Mouse (Mus musculus): ENCODE results near the gene Cdh20. TPM values are rescaled to one million over a fixed set of nuclear protein-coding genes. Genes with fewer than 3 reads are reported as not detected.

Cdh20 gene
- 0.14 and 0.21 TPM in 2 replicates for polyA plus RNA-seq (2015; fragmentation: Nextera tagmentation; extraction: Ambion mirVana)

DNA sequence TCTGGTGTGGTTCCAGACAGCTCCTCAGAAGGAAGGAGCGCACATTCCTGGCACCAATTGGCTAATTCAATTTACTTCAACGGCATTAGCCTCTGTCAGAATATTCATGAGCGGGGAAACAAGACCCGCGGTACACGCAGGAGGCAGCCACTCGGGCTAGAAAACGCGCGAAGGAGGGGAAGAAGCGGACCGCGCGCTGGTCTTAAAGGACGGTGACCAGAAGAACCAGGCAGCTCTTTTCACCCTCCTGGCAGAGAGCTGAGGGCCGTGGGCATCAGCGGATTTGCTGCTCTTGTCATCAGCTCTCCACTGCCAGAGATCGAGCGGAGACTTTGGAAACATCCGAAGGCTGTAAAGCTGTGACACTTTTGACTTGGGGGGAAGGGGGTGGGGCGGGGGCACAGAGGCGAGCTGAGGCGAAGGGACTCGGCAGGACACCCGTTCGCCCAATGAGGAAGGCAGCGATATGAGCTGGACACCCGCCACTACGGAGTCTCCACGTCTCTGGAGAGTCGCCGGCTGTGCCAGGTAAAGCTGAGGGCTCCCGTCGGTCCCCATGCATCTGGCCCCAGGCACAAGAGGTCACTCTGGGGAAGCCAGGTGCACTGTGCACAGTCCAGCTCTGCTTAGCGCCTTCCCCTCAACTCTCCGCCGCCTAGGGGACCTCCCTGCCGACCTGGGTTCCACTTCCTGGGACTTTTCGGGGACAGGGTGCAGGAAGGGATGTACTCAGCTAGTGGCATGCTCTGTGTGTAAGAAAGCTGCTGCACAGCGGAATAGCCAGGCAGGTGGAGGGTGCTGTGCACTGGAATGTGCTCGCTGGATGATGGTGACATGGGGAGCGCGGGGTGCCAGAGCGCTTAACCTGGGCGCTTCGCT, at the start of gene Cdh20:
TSS of gene Cdh20 (plus strand) at position 159 of the 879 bp plus-strand sequence.
- ATAC-seq, result no peak; the same call in 1 of the 2 replicates
- peak within 1 kb of the TSS; percentile 74 for H3K4me2 ChIP-seq (replicated peaks; ENCODE audit: low read depth)
- no peaks in the 10 kb centered on the region for H3K9me3 ChIP-seq (ENCODE audit: control insufficient read depth)
- TF ChIP-seq CTCF (IDR thresholded peaks at IDR 0.05; ENCODE audit: low read depth), result no peak
- WGBS, result 1% methylated on average over 46 of the region's 46 CpGs
- no peak within 1 kb of the TSS for H3K9ac ChIP-seq (ENCODE audit: low read depth, low read length)
- no peaks in the 10 kb centered on the region for H3K36me3 ChIP-seq (ENCODE audit: control insufficient read depth, insufficient read depth)
- H3K4me1 ChIP-seq (replicated peaks; ENCODE audit: control insufficient read depth, insufficient read depth, low read length), result no peaks in the 10 kb centered on the region
- peaks cover 15% of the 10 kb centered on the region for H3K27me3 ChIP-seq (replicated peaks; ENCODE audit: control insufficient read depth, insufficient read depth, low read length)
- peak within 1 kb of the TSS; percentile 27 for H3K4me3 ChIP-seq (ENCODE audit: low read depth, low read length)
- no peak within 1 kb of the TSS for H3K27ac ChIP-seq (ENCODE audit: low read depth, low read length)

DNA sequence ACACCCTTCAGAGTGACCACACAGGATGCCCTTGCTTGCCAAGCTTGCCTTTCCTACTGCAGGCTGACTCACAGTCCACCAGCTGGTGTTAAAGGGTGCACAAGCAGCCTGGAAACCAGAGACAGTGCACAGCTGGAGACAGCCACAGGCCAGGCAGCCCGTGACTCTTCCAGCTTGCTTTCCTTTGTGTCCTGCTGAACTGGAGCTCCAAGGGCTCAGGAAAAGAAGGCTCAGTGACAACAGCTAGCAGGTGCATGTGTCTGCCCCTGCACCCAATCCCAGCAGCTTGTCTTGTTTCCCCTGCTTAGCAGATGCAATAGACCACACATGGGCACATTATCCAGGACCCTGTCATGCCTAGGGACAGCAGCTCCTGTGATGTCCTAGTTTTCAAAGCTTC, 21.5 kb upstream of the Cdh20 start:
- no peaks in the 10 kb centered on the region for H3K9me3 ChIP-seq (ENCODE audit: control insufficient read depth)
- no peak for ATAC-seq
- H3K27ac ChIP-seq (ENCODE audit: low read depth, low read length), result no peak overlapping the region
- H3K9ac ChIP-seq (ENCODE audit: low read depth, low read length), result no peak overlapping the region
- H3K27me3 ChIP-seq (replicated peaks; ENCODE audit: control insufficient read depth, insufficient read depth, low read length), result no peaks in the 10 kb centered on the region
- no peak for TF ChIP-seq CTCF (IDR thresholded peaks at IDR 0.05; ENCODE audit: low read depth)
- WGBS, result 6% methylated on average over 1 of the region's 1 CpGs
- H3K4me1 ChIP-seq (replicated peaks; ENCODE audit: control insufficient read depth, insufficient read depth, low read length), result no peaks in the 10 kb centered on the region
- no peak overlapping the region for H3K4me2 ChIP-seq (replicated peaks; ENCODE audit: low read depth)
- no peaks in the 10 kb centered on the region for H3K36me3 ChIP-seq (ENCODE audit: control insufficient read depth, insufficient read depth)
- H3K4me3 ChIP-seq (ENCODE audit: low read depth, low read length), result no peak overlapping the region

DNA sequence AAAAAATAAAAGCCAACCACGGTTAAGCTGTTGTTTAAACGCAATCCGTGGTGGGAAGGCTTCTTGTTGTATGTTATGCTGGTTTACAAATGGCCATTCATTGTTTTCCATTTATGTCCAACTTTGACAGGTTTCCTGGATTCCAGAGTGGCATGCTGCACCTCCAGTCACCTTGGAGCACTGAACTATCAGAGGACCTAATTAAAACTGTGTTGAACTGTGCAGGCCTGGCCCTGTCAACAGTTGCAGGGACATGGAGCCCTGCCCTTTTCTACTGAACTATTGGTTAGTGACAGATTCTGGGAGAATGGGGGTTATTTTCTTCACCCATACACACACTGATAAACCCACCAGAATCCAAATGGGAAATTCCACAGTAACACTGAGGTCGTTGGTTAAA, 20.9 kb upstream of the Cdh20 start:
- H3K36me3 ChIP-seq (ENCODE audit: control insufficient read depth, insufficient read depth), result no peaks in the 10 kb centered on the region
- H3K4me3 ChIP-seq (ENCODE audit: low read depth, low read length), result no peak overlapping the region
- H3K4me1 ChIP-seq (replicated peaks; ENCODE audit: control insufficient read depth, insufficient read depth, low read length), result no peaks in the 10 kb centered on the region
- no peak overlapping the region for H3K9ac ChIP-seq (ENCODE audit: low read depth, low read length)
- no peaks in the 10 kb centered on the region for H3K9me3 ChIP-seq (ENCODE audit: control insufficient read depth)
- WGBS, result 58% methylated on average over 4 of the region's 4 CpGs
- no peak overlapping the region for H3K4me2 ChIP-seq (replicated peaks; ENCODE audit: low read depth)
- no peak for ATAC-seq
- no peak overlapping the region for H3K27ac ChIP-seq (ENCODE audit: low read depth, low read length)
- no peak for TF ChIP-seq CTCF (IDR thresholded peaks at IDR 0.05; ENCODE audit: low read depth)
- H3K27me3 ChIP-seq (replicated peaks; ENCODE audit: control insufficient read depth, insufficient read depth, low read length), result no peaks in the 10 kb centered on the region

DNA sequence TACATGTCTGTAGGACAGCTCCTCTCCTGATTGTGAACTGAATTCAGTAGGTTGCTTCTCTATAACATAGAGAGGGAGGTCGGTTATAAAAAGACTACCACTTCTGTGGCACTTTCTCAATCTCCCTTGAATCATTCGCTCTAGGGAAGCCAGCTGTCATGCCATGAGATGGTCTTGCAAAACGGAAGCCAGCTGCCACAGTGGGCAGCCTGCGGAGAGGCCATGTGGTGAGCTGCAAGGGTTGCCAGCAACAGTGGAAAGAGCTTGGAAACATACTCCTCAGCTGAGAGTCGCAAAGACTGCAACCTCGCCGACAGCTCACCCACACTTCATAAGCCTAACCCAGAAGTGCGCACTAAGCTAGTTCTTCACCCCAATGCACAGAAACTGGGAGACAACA, 13.8 kb upstream of the Cdh20 start:
- H3K27ac ChIP-seq (ENCODE audit: low read depth, low read length), result no peak overlapping the region
- H3K27me3 ChIP-seq (replicated peaks; ENCODE audit: control insufficient read depth, insufficient read depth, low read length), result no peaks in the 10 kb centered on the region
- WGBS, result 72% methylated on average over 8 of the region's 8 CpGs
- H3K9me3 ChIP-seq (ENCODE audit: control insufficient read depth), result no peaks in the 10 kb centered on the region
- no peak overlapping the region for H3K4me2 ChIP-seq (replicated peaks; ENCODE audit: low read depth)
- no peak overlapping the region for H3K9ac ChIP-seq (ENCODE audit: low read depth, low read length)
- H3K4me1 ChIP-seq (replicated peaks; ENCODE audit: control insufficient read depth, insufficient read depth, low read length), result no peaks in the 10 kb centered on the region
- H3K4me3 ChIP-seq (ENCODE audit: low read depth, low read length), result no peak overlapping the region
- H3K36me3 ChIP-seq (ENCODE audit: control insufficient read depth, insufficient read depth), result no peaks in the 10 kb centered on the region
- ATAC-seq, result no peak
- no peak for TF ChIP-seq CTCF (IDR thresholded peaks at IDR 0.05; ENCODE audit: low read depth)

DNA sequence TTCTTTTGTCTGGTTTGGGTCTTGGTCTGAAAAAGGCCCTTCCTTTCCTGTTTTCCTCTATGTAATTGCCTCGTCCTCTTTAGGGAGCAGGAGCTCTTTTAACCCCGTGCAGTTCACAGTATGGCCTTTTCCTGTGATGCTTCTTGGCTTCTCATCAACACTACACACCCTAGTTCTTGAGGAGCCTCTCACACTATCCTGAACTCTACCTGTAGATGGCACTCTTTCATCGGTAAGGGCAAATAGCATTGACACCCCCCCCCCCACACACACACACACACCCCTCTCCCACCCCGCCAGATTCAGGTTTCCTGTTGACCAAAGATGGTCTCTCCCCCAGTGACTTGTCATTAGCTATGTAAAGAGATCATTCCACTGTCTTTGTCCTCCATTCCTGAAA, 12.4 kb upstream of the Cdh20 start:
- WGBS, result 33% methylated on average over 4 of the region's 4 CpGs

DNA sequence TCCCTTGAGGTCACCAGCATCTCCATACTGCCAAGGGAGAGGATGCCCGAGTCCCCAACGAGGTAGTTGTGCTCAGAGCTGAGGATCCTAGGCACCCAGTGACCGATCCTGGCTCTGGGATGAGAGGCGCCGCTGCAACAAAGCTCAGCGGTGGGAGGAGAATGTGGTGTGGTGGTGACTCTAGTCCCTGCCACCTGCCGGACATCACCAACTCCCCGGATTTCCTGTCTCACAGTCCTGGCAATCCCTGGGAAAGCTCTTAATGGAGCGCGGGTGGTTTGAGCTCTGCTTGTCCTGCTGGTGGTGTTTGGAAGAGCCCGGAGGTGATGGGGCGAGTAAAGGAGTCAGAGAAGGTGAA, 900 bp downstream of the Cdh20 start:
- TF ChIP-seq CTCF (IDR thresholded peaks at IDR 0.05; ENCODE audit: low read depth), result no peak
- Histone ChIP-seq H3K4me2 (replicated peaks; ENCODE audit: low read depth) (peak overlapping the region; percentile 74), H3K9me3 (ENCODE audit: control insufficient read depth) (no peaks in the 10 kb centered on the region), H3K27ac (ENCODE audit: low read depth, low read length) (no peak overlapping the region), H3K4me1 (replicated peaks; ENCODE audit: control insufficient read depth, insufficient read depth, low read length) (no peaks in the 10 kb centered on the region), H3K9ac (ENCODE audit: low read depth, low read length) (no peak overlapping the region), H3K4me3 (ENCODE audit: low read depth, low read length) (peak overlapping the region; percentile 27), H3K36me3 (ENCODE audit: control insufficient read depth, insufficient read depth) (no peaks in the 10 kb centered on the region), H3K27me3 (replicated peaks; ENCODE audit: control insufficient read depth, insufficient read depth, low read length) (peaks cover 15% of the 10 kb centered on the region)
- ATAC-seq, result no peak
- WGBS, result 0% methylated on average over 12 of the region's 12 CpGs

More for the DNA sequence above, 12.4 kb upstream of the Cdh20 start:
- H3K27me3 ChIP-seq (replicated peaks; ENCODE audit: control insufficient read depth, insufficient read depth, low read length), result no peaks in the 10 kb centered on the region
- no peak overlapping the region for H3K9ac ChIP-seq (ENCODE audit: low read depth, low read length)
- no peak overlapping the region for H3K27ac ChIP-seq (ENCODE audit: low read depth, low read length)
- H3K4me2 ChIP-seq (replicated peaks; ENCODE audit: low read depth), result no peak overlapping the region
- ATAC-seq, result no peak
- H3K4me1 ChIP-seq (replicated peaks; ENCODE audit: control insufficient read depth, insufficient read depth, low read length), result no peaks in the 10 kb centered on the region
- no peaks in the 10 kb centered on the region for H3K9me3 ChIP-seq (ENCODE audit: control insufficient read depth)
- TF ChIP-seq CTCF (IDR thresholded peaks at IDR 0.05; ENCODE audit: low read depth), result peak; percentile 25; the same call in 1 of the 2 replicates
- H3K36me3 ChIP-seq (ENCODE audit: control insufficient read depth, insufficient read depth), result no peaks in the 10 kb centered on the region
- no peak overlapping the region for H3K4me3 ChIP-seq (ENCODE audit: low read depth, low read length)
